Mouse (Mus musculus) lung, postnatal 0 days (tissue): Measurements from ENCODE around the gene Pdcl2.

Source experiments
- CTCF ChIP-seq: IDR thresholded peaks from 2 replicates; pipeline ENCODE4 v1.5.1; 2016; ENCODE audit warnings: antibody characterized with exemption, mild to moderate bottlenecking
- EP300 ChIP-seq: IDR thresholded peaks from 2 replicates; pipeline ENCODE4 v1.6.1; 2016; ENCODE audit warnings: antibody characterized with exemption, mild to moderate bottlenecking, control low read depth

DNA sequence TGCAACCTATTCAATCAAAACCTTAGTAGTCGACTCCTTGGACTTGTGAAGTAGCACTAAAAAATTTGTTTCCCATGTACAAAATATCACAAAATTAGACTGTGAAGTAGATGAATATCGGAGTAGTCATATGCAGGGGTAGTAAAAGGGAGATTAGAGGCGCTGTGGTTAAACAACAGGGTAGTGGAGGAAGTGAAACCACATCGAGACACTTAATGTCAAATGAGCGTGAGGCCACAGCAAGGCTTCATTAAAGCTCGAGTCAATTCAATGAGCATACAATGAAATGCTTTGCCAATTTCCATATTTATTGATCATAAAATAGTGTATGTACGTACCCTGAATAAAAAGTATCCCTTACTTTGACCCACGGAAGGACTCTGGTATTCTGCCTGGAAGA is 6.1 kb upstream of the Pdcl2 start:
- TF ChIP-seq EP300: no peak
- TF ChIP-seq CTCF: no peak
